Mouse (Mus musculus): ENCODE results near the gene Uchl4.

DNA sequence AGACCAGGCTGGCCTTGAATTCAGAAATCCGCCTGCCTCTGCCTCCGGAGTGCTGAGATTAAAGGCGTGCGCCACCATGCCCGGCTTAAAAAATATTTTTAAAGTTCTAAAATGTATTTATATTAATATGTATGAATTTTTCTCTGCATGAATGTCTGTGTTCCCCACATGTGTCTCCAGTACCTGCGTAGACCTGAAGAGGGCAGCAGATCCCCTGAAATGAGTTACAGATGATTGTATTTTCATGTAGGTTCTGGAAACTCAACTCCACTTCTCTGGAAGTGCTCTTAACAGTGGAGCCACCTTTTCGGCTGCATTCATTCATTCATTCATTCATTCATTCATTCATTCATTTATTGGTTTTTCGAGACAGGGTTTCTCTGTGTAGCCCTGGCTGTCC, 42.7 kb downstream of the Uchl4 start:
- TF ChIP-seq EP300 (IDR thresholded peaks at IDR 0.05; ENCODE audit: low read depth): no peak
- peak; percentile 67 for TF ChIP-seq CTCF (IDR thresholded peaks at IDR 0.05; ENCODE audit: low read depth)
